In the genomic region with DNA sequence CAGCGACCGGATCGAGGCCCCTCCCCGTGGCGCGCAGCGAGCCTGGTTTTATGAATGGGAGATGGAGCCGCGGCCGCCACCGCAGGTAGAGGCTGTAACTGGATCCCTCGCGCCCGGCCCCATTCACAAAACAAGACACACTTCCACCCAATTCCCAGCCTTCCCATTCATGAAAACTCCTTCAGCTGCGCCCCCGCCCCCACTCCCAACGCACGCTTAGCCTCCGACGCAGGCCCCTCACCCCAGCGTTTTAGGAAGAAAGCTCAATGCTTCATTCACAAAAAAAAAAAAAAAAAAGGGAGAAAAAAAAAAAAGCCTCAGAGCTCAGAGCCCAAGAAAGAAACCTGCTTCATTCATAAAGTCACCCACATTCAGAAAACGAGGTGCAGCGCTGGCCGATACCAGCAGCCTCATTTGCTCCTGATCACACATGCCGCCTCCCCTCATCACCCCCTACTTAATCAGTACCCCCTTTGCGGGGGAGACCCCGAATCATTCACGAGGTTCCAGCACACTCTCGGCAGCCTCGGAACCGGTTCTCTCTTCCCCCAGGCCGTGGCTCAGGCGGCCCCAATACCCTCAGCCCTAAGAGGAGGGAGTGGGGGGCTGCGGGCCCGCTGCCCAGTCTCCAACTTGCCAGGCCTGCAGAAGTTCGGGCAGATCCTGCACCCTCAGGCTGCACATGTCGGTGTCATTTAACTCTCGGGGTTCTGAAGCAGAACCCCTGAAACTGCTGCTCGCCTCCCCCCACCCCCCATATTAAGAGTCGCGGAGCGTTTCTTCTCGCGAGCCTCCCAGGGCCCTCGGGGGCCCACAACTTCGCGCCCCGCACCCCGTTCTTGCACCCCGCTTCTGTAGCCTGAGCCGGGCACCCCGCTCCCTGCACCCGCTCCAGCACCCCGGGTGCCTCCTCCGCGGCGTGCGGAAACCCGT, we compare ENCODE assay signal across 8 mouse cellular contexts. TPM values are rescaled to one million over a fixed set of nuclear protein-coding genes. Genes with fewer than 3 reads are reported as not detected.
A peak's percentile ranks its signal among the peaks of the same experiment; 100 is the strongest.
DNase-seq lines count a peak whose midpoint lies in the region; ATAC-seq and TF ChIP-seq lines count a peak whose summit lies in the region.

No protein-coding gene starts in this region.

- peak overlapping the region; percentile 85 for H3K27ac ChIP-seq in hindbrain, postnatal 0 days

- no peaks in the 10 kb centered on the region for H3K27me3 ChIP-seq in hindbrain, postnatal 0 days (ENCODE audit: insufficient read depth, low read length)

- peak; percentile 21 for ATAC-seq in activated CD4-positive, CD25-positive, alpha-beta regulatory T cell, adult 4 months
- peak; percentile 30 for ATAC-seq in hindbrain, postnatal 0 days
- ATAC-seq in megakaryocyte-erythroid progenitor cell, adult 5-6 weeks (replicated peaks; ENCODE audit: low FRiP score, low TSS enrichment, poor library complexity, severe bottlenecking): peak; percentile 2; the same call in 1 of the 2 replicates
- ATAC-seq in erythroid progenitor cell, adult 5-6 weeks (replicated peaks; ENCODE audit: low FRiP score, poor library complexity, severe bottlenecking): no peak

- peak overlapping the region; percentile 78 for H3K9ac ChIP-seq in hindbrain, postnatal 0 days (replicated peaks; ENCODE audit: low read length)

- no peaks in the 10 kb centered on the region for H3K9me3 ChIP-seq in hindbrain, postnatal 0 days (ENCODE audit: low read length)

- peak overlapping the region; percentile 97 for H3K4me2 ChIP-seq in hindbrain, postnatal 0 days (ENCODE audit: low read depth, low read length)

- under 1% methylated on average over 58 of the region's 59 CpGs for WGBS in hindbrain, postnatal 0 days

- intact Hi-C loops in left cerebral cortex, postnatal 10 days (cut with DNase I): loop anchor here (2.0 to 5.0 kb wide), 2 partner anchors 110 to 126 kb away; no protein-coding TSS in a partner anchor

- DNase-seq in cerebellum, postnatal 14 days: peak; percentile 86 to 92
- DNase-seq in gastrocnemius, adult 18-20 months (ENCODE audit: low spot score): peak; percentile 23
- peak; percentile 86 for DNase-seq in hindbrain, postnatal 0 days (ENCODE audit: low spot score)
- peak; percentile 79 to 91 for DNase-seq in left cerebral cortex, postnatal 10 days (ENCODE audit: extremely low spot score in 1 of 2, low spot score in 2 of 2)
- peak; percentile 73 to 76 for DNase-seq in right cerebral cortex, postnatal 36 days (ENCODE audit: low spot score in 2 of 2)

- peaks cover 17% of the 10 kb centered on the region for H3K4me1 ChIP-seq in hindbrain, postnatal 0 days (ENCODE audit: insufficient read depth, low read length)

- TF ChIP-seq CTCF in hindbrain, postnatal 0 days (IDR thresholded peaks at IDR 0.05; ENCODE audit: low read depth): no peak

- H3K36me3 ChIP-seq in hindbrain, postnatal 0 days (ENCODE audit: insufficient read depth, low read length): no peaks in the 10 kb centered on the region

- peak overlapping the region; percentile 88 for H3K4me3 ChIP-seq in hindbrain, postnatal 0 days (ENCODE audit: low read length)

RNA-seq across cellular contexts. Expression of gene Etv5, which starts 0.8 kb away (rescaled TPM):
- polyA plus RNA-seq in activated CD4-positive, CD25-positive, alpha-beta regulatory T cell, adult 4 months (2017; shearing (Covaris generic)): 1 to 10 TPM; 1.7 to 5.6 TPM
- 1 to 10 TPM; 6.9 to 7.0 TPM for total RNA-seq in gastrocnemius, adult 18-20 months (2021)
- total RNA-seq in hindbrain, postnatal 0 days (2014; rRNA removed): 57.6 and 66.8 TPM in 2 replicates
- polyA plus RNA-seq in hindbrain, postnatal 0 days (2015; fragmentation: Nextera tagmentation; extraction: Ambion mirVana): 34.1 and 34.6 TPM in 2 replicates
- 10 to 100 TPM; 39.1 to 39.3 TPM for total RNA-seq in left cerebral cortex, postnatal 10 days (2021)
- total RNA-seq in megakaryocyte-erythroid progenitor cell, adult 5-6 weeks (2014; fragmentation: Nextera tagmentation): 9.9 and 17.0 TPM in 2 replicates
- 2.6 and 2.9 TPM in 2 replicates for total RNA-seq in megakaryocyte-erythroid progenitor cell, adult 5-6 weeks (2017)
- total RNA-seq in erythroid progenitor cell, adult 5-6 weeks (2015; ENCODE audit: low replicate concordance): 1.8 and 21.4 TPM in 2 replicates
- 0.39 and 0.45 TPM in 2 replicates for total RNA-seq in erythroid progenitor cell, adult 5-6 weeks (2017; ENCODE audit: low replicate concordance)

Comparison
In these comparisons a context has a peak if more than half of its experiments do, and no peak if none do; other contexts are left out.
1. DNase-seq: peak in every context shown above with its lines; median percentile 89 in cerebellum, postnatal 14 days; 86 in hindbrain, postnatal 0 days; 85 in left cerebral cortex, postnatal 10 days; 74 in right cerebral cortex, postnatal 36 days; 23 in gastrocnemius, adult 18-20 months.